Mouse (Mus musculus) intestine, embryonic 15.5 days (tissue): Measurements from ENCODE around the gene Actg1. TPM values are rescaled to one million over a fixed set of nuclear protein-coding genes. Genes with fewer than 3 reads are reported as not detected.
A peak's percentile ranks its signal among the peaks of the same experiment; 100 is the strongest.

Experiments used
- ATAC-seq: fragments of 200-750 bp; cut with Nextera tagmentation; 2 replicates; pipeline ENCODE4 v1.8.0; 2017; ENCODE audit warnings: moderate TSS enrichment, moderate library complexity
- H3K27ac ChIP-seq: fragments of 300-500 bp; sonication (generic); 2 replicates; pipeline ENCODE4 v1.5.1; 2015; ENCODE audit warnings: mild to moderate bottlenecking, inconsistent platforms
- H3K27me3 ChIP-seq: fragments of 300-500 bp; sonication (generic); replicated peaks from 2 replicates; pipeline ENCODE4 v1.6.1; 2015; ENCODE audit warnings: inconsistent platforms
- H3K36me3 ChIP-seq: fragments of 300-500 bp; sonication (generic); 2 replicates; pipeline ENCODE4 v1.6.1; 2015; ENCODE audit warnings: inconsistent platforms
- H3K4me1 ChIP-seq: fragments of 300-500 bp; sonication (generic); replicated peaks from 2 replicates; pipeline ENCODE4 v1.6.1; 2015; ENCODE audit warnings: inconsistent platforms
- H3K4me2 ChIP-seq: fragments of 300-500 bp; sonication (generic); replicated peaks from 2 replicates; pipeline ENCODE4 v1.6.1; 2015; ENCODE audit warnings: mild to moderate bottlenecking, inconsistent platforms
- H3K4me3 ChIP-seq: fragments of 300-500 bp; sonication (generic); replicated peaks from 2 replicates; pipeline ENCODE4 v1.5.1; 2015; ENCODE audit warnings: inconsistent platforms
- H3K9ac ChIP-seq: fragments of 300-500 bp; sonication (generic); 2 replicates; pipeline ENCODE4 v1.6.1; 2015; ENCODE audit warnings: inconsistent platforms
- H3K9me3 ChIP-seq: fragments of 300-500 bp; sonication (generic); 2 replicates; pipeline ENCODE4 v1.6.1; 2016; ENCODE audit warnings: inconsistent platforms
- WGBS: fragments of 180-500 bp; shearing (Covaris S2); methylation state at CpG from one replicate; pipeline ENCODE4 v1.1.7; 2015; 5-methylcytosine and 5-hydroxymethylcytosine counted together
- polyA plus RNA-seq: library from polyadenylated mRNA; unstranded; fragments of >200 nt; fragmentation: Nextera tagmentation; extraction: Ambion mirVana; gene quantifications from 2 replicates; pipeline ENCODE4 v1.2.1, GENCODE M21; 2015

Actg1 gene
- polyA plus RNA-seq, 1 experiment from 2014 or later, result 2,658 TPM

DNA sequence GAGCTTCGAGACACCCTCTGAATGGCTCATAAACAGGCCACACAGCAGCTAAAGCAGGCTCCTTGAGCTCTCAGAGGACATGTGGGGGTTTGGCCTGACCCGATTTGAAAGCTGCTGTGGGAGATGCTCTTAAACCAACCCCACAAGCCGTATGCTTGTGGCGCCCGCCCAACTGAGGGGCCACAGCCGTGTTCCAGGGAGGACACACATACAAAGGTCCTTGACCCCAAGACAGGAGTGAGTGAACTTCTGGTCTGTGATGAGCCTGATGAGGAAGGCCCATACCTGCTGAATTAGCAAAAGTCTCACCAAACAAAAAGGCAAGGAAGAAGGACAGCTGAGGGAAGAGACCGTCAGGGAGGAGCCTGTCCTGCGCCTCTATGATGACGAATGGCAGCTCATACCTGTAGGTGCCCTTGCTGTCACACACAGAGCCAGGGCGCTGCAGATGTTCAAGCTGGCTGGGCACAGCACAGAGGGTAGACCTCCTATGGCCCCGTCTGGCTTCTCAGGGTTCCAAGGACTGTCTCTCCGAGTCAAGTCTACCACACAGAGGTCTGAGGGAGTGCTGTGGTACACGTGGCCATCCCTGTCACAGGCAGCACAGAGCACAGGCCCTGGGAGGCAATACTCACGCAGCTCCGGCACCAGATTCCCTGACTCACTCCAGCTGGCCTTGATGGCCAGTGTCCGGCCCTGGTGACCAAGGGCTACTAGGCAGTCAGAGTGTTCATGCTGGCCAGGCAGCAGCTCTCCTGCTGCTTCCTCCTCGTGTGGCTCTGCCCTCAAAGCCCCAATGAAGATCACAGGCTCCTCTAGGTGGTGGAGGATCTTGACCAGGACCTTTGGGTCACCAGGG lies 28.2 kb upstream of the Actg1 start:
- H3K4me3 ChIP-seq, result no peak overlapping the region
- peaks cover 43% of the 10 kb centered on the region for H3K36me3 ChIP-seq
- 0 out of 2 replicates have a peak overlapping the region, but pooled peaks have one; percentile 94 for H3K4me2 ChIP-seq
- H3K27ac ChIP-seq, result no peak overlapping the region
- 88% methylated on average over 17 of the region's 17 CpGs for WGBS
- H3K27me3 ChIP-seq, result no peaks in the 10 kb centered on the region
- H3K4me1 ChIP-seq, result peaks cover 23% of the 10 kb centered on the region
- H3K9me3 ChIP-seq, result no peaks in the 10 kb centered on the region
- no peak for ATAC-seq
- H3K9ac ChIP-seq, result no peak overlapping the region

- no peaks in the 10 kb centered on the region for H3K9me3 ChIP-seq
- H3K27me3 ChIP-seq, result no peaks in the 10 kb centered on the region
- WGBS, result 92% methylated on average over 10 of the region's 10 CpGs
- peaks cover 23% of the 10 kb centered on the region for H3K4me1 ChIP-seq
- H3K4me2 ChIP-seq, result no peak overlapping the region
- H3K4me3 ChIP-seq, result no peak overlapping the region
- no peak overlapping the region for H3K27ac ChIP-seq
- no peak overlapping the region for H3K9ac ChIP-seq
- no peak for ATAC-seq
- H3K36me3 ChIP-seq, result peaks cover 38% of the 10 kb centered on the region
Observed at GRCm38 (mm10) chr11:120375324-120375723, 27.0 kb upstream of the Actg1 start.

- Histone ChIP-seq H3K4me2 (no peak overlapping the region), H3K9ac (0 out of 2 replicates have a peak overlapping the region, but pooled peaks have one; percentile 13), H3K4me3 (no peak overlapping the region), H3K27ac (no peak overlapping the region), H3K4me1 (peaks cover 23% of the 10 kb centered on the region), H3K36me3 (peaks cover 40% of the 10 kb centered on the region), H3K9me3 (no peaks in the 10 kb centered on the region), H3K27me3 (no peaks in the 10 kb centered on the region)
- no peak for ATAC-seq
- 87% methylated on average over 23 of the region's 23 CpGs for WGBS
Observed at GRCm38 (mm10) chr11:120373820-120374586, 25.7 kb upstream of the Actg1 start.

DNA sequence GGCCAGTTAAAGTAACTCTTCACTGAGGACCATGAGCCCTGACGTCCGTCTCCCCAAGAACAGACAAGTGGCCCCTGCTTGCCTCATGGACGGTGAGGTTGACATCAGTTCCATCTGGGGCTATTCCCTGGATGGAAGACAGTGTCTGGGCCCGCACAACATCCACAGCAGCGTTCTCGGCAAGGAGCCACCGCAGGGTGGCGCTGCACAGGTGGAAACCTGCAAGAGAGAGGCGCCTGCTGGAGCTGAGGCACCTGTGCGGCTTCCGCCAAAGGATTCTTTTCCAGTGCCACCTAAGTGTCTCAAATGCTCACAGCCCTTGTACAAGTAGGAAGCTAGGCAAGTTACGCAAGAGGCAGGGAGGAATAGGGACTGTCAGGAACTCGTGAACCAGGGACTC lies 24.7 kb upstream of the Actg1 start:
- Histone ChIP-seq H3K4me1 (peaks cover 19% of the 10 kb centered on the region), H3K9ac (no peak overlapping the region), H3K4me3 (no peak overlapping the region), H3K27me3 (no peaks in the 10 kb centered on the region), H3K27ac (no peak overlapping the region), H3K4me2 (no peak overlapping the region), H3K36me3 (peaks cover 40% of the 10 kb centered on the region), H3K9me3 (no peaks in the 10 kb centered on the region)
- 64% methylated on average over 13 of the region's 13 CpGs for WGBS
- no peak for ATAC-seq

GRCm38 (mm10) chr11:120369656-120370055 lies 21.3 kb upstream of the Actg1 start:
- no peak overlapping the region for H3K4me3 ChIP-seq
- no peak overlapping the region for H3K9ac ChIP-seq
- WGBS, result 33% methylated on average over 8 of the region's 8 CpGs
- H3K27me3 ChIP-seq, result no peaks in the 10 kb centered on the region
- H3K27ac ChIP-seq, result no peak overlapping the region
- no peak overlapping the region for H3K4me2 ChIP-seq
- H3K36me3 ChIP-seq, result peaks cover 19% of the 10 kb centered on the region
- peak; percentile 80 for ATAC-seq
- H3K4me1 ChIP-seq, result 0 out of 2 replicates have a peak, but pooled peaks cover 5% of the 10 kb centered on the region
- no peaks in the 10 kb centered on the region for H3K9me3 ChIP-seq

DNA sequence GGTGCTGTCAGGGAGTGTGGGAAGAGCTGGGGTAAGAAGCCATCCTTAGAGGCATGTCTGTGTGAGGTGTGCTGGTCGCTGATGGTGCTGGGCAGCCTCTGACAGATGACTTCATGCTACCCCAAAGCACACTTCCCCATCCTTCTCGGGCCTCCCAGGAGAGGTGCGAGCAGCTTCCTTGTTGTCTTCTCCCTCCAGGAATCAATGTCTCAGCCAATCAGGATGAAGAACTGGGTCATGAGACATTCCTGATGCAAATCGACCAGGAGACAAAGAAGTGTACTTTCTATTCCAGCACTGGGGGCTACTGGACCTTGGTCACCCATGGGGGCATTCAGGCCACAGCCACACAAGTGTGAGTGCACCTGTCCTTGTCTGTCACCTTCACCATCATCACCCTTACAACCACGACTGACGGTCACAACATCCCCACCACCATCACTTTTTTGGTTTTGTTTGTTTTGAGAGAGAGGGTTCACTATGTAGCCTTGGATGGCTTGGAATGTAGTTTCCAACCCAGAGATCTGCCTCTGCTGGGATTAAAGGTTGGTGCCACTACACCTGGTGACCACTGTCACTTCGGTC lies 18.2 kb upstream of the Actg1 start:
- Histone ChIP-seq H3K36me3 (peaks cover 8% of the 10 kb centered on the region; the same call in 1 of the 2 replicates), H3K9me3 (no peaks in the 10 kb centered on the region), H3K9ac (no peak overlapping the region), H3K4me2 (no peak overlapping the region), H3K27me3 (no peaks in the 10 kb centered on the region), H3K4me1 (0 out of 2 replicates have a peak, but pooled peaks cover 5% of the 10 kb centered on the region), H3K27ac (no peak overlapping the region), H3K4me3 (no peak overlapping the region)
- no peak for ATAC-seq
- WGBS, result 38% methylated on average over 7 of the region's 7 CpGs

GRCm38 (mm10) chr11:120362891-120363290 lies 14.5 kb upstream of the Actg1 start:
- no peak overlapping the region for H3K4me3 ChIP-seq
- ATAC-seq, result no peak
- 91% methylated on average over 6 of the region's 6 CpGs for WGBS
- no peaks in the 10 kb centered on the region for H3K27me3 ChIP-seq
- no peak overlapping the region for H3K9ac ChIP-seq
- H3K27ac ChIP-seq, result no peak overlapping the region
- peaks cover 22% of the 10 kb centered on the region for H3K4me1 ChIP-seq
- no peaks in the 10 kb centered on the region for H3K36me3 ChIP-seq
- no peak overlapping the region for H3K4me2 ChIP-seq
- no peaks in the 10 kb centered on the region for H3K9me3 ChIP-seq

DNA sequence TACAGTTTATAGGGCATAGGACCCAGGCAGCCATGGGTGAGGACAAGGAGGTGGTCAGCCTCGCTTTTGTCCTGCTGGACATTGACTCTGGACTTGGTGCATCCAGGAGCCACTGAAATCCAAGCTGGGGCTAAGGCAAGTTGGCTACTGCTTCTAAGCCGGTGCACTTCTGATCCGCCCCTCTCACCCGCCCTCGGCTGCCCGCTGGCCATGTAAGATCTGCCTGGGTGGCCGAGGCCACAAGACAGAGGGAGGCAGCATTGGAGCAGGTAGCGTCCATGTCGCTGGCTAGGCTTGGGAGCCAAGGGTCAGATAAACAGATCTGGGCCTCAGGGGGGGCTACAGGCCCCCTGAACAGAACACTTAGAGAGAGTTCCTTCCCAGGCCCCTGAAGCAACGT lies 13.0 kb upstream of the Actg1 start, which contains the start of gene Fscn2:
Gene Fscn2, plus strand, starts transcription at position 240 of the 400 bp plus-strand sequence.
- peaks cover 30% of the 10 kb centered on the region for H3K4me1 ChIP-seq
- no peaks in the 10 kb centered on the region for H3K36me3 ChIP-seq
- no peaks in the 10 kb centered on the region for H3K27me3 ChIP-seq
- H3K9ac ChIP-seq, result no peak within 1 kb of the TSS
- 58% methylated on average over 10 of the region's 10 CpGs for WGBS
- H3K9me3 ChIP-seq, result no peaks in the 10 kb centered on the region
- no peak within 1 kb of the TSS for H3K4me2 ChIP-seq
- no peak for ATAC-seq
- H3K4me3 ChIP-seq, result no peak within 1 kb of the TSS
- no peak within 1 kb of the TSS for H3K27ac ChIP-seq

DNA sequence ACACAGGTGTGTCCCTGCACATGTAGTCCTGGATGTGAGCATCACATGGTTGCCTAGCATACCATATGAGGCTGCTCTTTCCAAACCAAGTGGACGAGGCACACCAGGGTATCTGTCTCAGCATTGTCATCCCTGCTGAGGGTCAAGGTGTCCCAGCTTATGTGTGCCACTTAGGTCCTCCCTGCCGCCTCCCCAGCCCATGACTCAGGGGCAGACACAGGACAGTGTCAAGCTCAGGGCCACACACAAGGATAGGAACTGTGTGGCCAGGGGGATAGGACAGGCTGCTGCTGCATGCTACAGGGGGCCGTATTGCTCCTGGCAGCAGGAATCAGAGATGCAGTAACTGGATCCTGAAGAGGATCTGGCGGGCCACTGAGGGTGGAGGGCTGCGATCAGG lies 12.4 kb upstream of the Actg1 start:
- ATAC-seq, result no peak
- Histone ChIP-seq H3K9me3 (no peaks in the 10 kb centered on the region), H3K27ac (no peak overlapping the region), H3K36me3 (no peaks in the 10 kb centered on the region), H3K4me1 (peaks cover 32% of the 10 kb centered on the region), H3K9ac (no peak overlapping the region), H3K4me2 (no peak overlapping the region), H3K4me3 (no peak overlapping the region), H3K27me3 (no peaks in the 10 kb centered on the region)
- WGBS, result 78% methylated on average over 5 of the region's 5 CpGs

- Histone ChIP-seq H3K9me3 (no peaks in the 10 kb centered on the region), H3K27ac (no peak overlapping the region), H3K4me2 (no peak overlapping the region), H3K27me3 (no peaks in the 10 kb centered on the region), H3K9ac (no peak overlapping the region), H3K4me3 (no peak overlapping the region), H3K36me3 (no peaks in the 10 kb centered on the region), H3K4me1 (peaks cover 39% of the 10 kb centered on the region)
- WGBS, result 46% methylated on average over 8 of the region's 8 CpGs
- ATAC-seq, result no peak
Observed at GRCm38 (mm10) chr11:120360062-120360461, 11.7 kb upstream of the Actg1 start.

GRCm38 (mm10) chr11:120359391-120359790 lies 11.0 kb upstream of the Actg1 start:
- WGBS, result 78% methylated on average over 6 of the region's 6 CpGs
- ATAC-seq, result no peak
- Histone ChIP-seq H3K9ac (no peak overlapping the region), H3K9me3 (no peaks in the 10 kb centered on the region), H3K4me3 (no peak overlapping the region), H3K36me3 (no peaks in the 10 kb centered on the region), H3K4me2 (no peak overlapping the region), H3K27me3 (no peaks in the 10 kb centered on the region), H3K4me1 (peaks cover 44% of the 10 kb centered on the region), H3K27ac (no peak overlapping the region)

DNA sequence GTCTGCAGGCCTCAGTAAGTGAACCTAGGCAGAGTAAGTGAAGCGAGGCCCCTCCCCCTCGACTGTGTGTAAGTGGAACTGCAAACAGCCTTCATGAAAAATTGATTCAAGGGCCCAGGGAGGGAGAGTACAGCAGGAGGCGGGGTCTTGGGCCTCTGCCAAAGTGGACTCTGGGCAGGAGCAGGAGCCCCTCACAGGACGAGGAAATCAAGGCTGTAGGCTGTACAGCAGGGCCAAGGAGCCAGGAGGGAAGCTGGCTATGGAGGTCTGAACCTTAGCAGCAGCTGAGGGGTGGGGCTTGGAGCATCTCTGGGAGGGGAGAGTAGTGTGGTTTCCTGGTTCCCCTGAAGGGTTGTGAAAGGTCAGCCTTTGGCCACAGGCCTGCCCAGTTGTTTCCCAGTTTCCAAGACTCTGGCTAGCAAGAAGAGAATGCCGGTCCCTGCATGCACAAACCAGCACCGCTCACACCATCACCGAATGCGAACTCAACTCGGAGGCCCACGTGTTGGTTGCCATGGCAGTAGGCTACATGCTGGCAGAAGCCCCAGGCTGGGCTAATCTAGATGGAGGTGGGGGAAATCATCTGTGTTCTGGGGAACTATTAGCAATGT lies 9.6 kb upstream of the Actg1 start:
- peak; percentile 70 for ATAC-seq
- Histone ChIP-seq H3K27ac (peak overlapping the region; percentile 79), H3K36me3 (no peaks in the 10 kb centered on the region), H3K4me1 (peaks cover 55% of the 10 kb centered on the region), H3K4me2 (peak overlapping the region; percentile 33), H3K9ac (peak overlapping the region; percentile 28; the same call in 1 of the 2 replicates), H3K4me3 (no peak overlapping the region), H3K9me3 (no peaks in the 10 kb centered on the region), H3K27me3 (no peaks in the 10 kb centered on the region)
- 9% methylated on average over 10 of the region's 10 CpGs for WGBS
